Mouse (Mus musculus): ENCODE measurements around the gene Myh10.

Myh10 gene

GRCm38 (mm10) chr11:68863631-68864091 is 172.3 kb downstream of the Myh10 start:
- DNase-seq (ENCODE audit: low spot score) = no peak

GRCm38 (mm10) chr11:68864544-68865189 is 173.3 kb downstream of the Myh10 start:
- DNase-seq (ENCODE audit: low spot score) = peak; percentile 54

Data from ovary, postnatal 14 days (tissue).